In the genomic region with DNA sequence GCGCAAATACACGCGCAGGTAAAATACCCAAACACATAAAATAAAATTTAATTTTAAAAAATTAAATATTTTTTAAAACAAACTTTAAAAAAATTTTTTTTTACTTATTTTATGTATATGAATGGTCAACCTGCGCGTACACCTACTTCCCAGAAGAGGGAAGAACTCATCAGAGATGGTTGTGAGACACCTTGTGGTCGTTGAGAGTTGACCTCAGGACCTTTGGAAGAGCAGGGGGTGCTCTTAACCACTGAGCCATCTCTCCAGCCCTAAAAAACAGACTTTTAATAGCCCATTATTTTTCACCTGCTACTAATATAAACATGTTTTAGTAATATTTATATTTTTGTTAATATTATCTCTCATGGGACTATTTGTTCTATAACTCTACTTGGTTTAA, we compare ENCODE assay signal across 9 mouse cellular contexts. TPM values are rescaled to one million over a fixed set of nuclear protein-coding genes. Genes with fewer than 3 reads are reported as not detected.
DNase-seq lines count a peak whose midpoint lies in the region; ATAC-seq and TF ChIP-seq lines count a peak whose summit lies in the region.
"Had no signal": no experiment of that assay in that cellular context is flagged by ENCODE, and none has a peak within 500 bp of the region (broad histone marks: within the 10 kb centered on the region; RNA-seq: fewer than 3 reads in every experiment).

No protein-coding gene starts in this region.

- 0 out of 2 replicates have a peak, but pooled peaks cover 3% of the 10 kb centered on the region for H3K36me3 ChIP-seq in hindbrain, embryonic 13.5 days
- H3K36me3 ChIP-seq in hindbrain, embryonic 16.5 days (ENCODE audit: control insufficient read depth, insufficient read depth, low read length): no peaks in the 10 kb centered on the region
- peaks cover 18 to 35% of the 10 kb centered on the region in 2 experiments for H3K36me3 ChIP-seq in CH12.LX (replicated peaks in 1 of 2; ENCODE audit: control insufficient read depth in 1 of 2, insufficient read depth in 1 of 2, low read length in 1 of 2)
- H3K36me3 ChIP-seq in midbrain, embryonic 14.5 days (ENCODE audit: control insufficient read depth, insufficient read depth, low read length): peaks cover 9% of the 10 kb centered on the region; the same call in 1 of the 2 replicates

- H3K27ac ChIP-seq in hindbrain, embryonic 13.5 days: no peak overlapping the region
- H3K27ac ChIP-seq in hindbrain, embryonic 16.5 days (ENCODE audit: low read depth, low read length): no peak overlapping the region
- no peak overlapping the region for H3K27ac ChIP-seq in CH12.LX (ENCODE audit: insufficient read depth, low read depth)
- no peak overlapping the region for H3K27ac ChIP-seq in midbrain, embryonic 14.5 days (replicated peaks; ENCODE audit: low read depth, low read length)

- H3K79me2 ChIP-seq in CH12.LX (replicated peaks; ENCODE audit: control insufficient read depth, extremely low read depth, insufficient read depth, poor library complexity, severe bottlenecking): no peaks in the 10 kb centered on the region

- H3K9ac ChIP-seq in hindbrain, embryonic 13.5 days: no peak overlapping the region; the same call in 1 of the 2 replicates
- H3K9ac ChIP-seq in hindbrain, embryonic 16.5 days (ENCODE audit: low read depth, low read length): no peak overlapping the region
- no peak overlapping the region for H3K9ac ChIP-seq in CH12.LX (ENCODE audit: insufficient read depth, low read depth)
- no peak overlapping the region for H3K9ac ChIP-seq in midbrain, embryonic 14.5 days (replicated peaks; ENCODE audit: low read length)

- TF ChIP-seq RAD21 in CH12.LX (IDR thresholded peaks at IDR 0.05; ENCODE audit: low read depth, low read length): peak; percentile 17

- H3K27me3 ChIP-seq in hindbrain, embryonic 13.5 days: peaks cover 26% of the 10 kb centered on the region
- H3K27me3 ChIP-seq in hindbrain, embryonic 16.5 days (replicated peaks; ENCODE audit: control insufficient read depth, insufficient read depth, low read length): no peaks in the 10 kb centered on the region
- no peaks in the 10 kb centered on the region for H3K27me3 ChIP-seq in CH12.LX (replicated peaks)
- H3K27me3 ChIP-seq in midbrain, embryonic 14.5 days (ENCODE audit: control insufficient read depth, insufficient read depth, low read length): peaks cover 6% of the 10 kb centered on the region; the same call in 1 of the 2 replicates

- peak; percentile 55 for DNase-seq in CH12.LX (ENCODE audit: extremely low read depth)
- peak; percentile 75 for DNase-seq in ZHBTc4 (ENCODE audit: low read depth, low spot score)
- no peak for DNase-seq in midbrain, embryonic 14.5 days
- no peak for DNase-seq in thymus, postnatal 4 days
- DNase-seq in adrenal gland, adult 18-20 months (ENCODE audit: low spot score in 2 of 2): no peak
- DNase-seq: right cerebral cortex, postnatal 14 days had no signal

- no peak for TF ChIP-seq EP300 in CH12.LX (IDR thresholded peaks at IDR 0.05; ENCODE audit: low read length)

- TF ChIP-seq CTCF in CH12.LX (conservative IDR thresholded peaks at IDR 0.05 in 1 of 2, IDR thresholded peaks at IDR 0.05 in 1 of 2; ENCODE audit: low read depth in 2 of 2, low read length in 2 of 2): peak in 1 of 2 experiments; percentile 79; a peak in 2 of 4 replicates

- in situ Hi-C loops in CH12.LX (cut with MboI; ENCODE audit: low pct_ligation_motif_present, low pct_unique_long_range_greater_than_20kb, low sequenced_read_pairs): no loop called here

- 31% methylated on average over 6 of the region's 6 CpGs for WGBS in hindbrain, embryonic 13.5 days
- WGBS in hindbrain, embryonic 16.5 days: 38% methylated on average over 6 of the region's 6 CpGs
- 27% methylated on average over 6 of the region's 6 CpGs for WGBS in midbrain, embryonic 14.5 days

- dilution Hi-C loops in CH12.LX (cut with MboI; ENCODE audit: extremely low pct_ligation_motif_present, extremely low pct_unique_long_range_greater_than_20kb, low sequenced_read_pairs): no loop called here

- no peak overlapping the region for H3K4me3 ChIP-seq in hindbrain, embryonic 13.5 days
- H3K4me3 ChIP-seq in hindbrain, embryonic 16.5 days (ENCODE audit: low read length): no peak overlapping the region
- H3K4me3 ChIP-seq in CH12.LX (replicated peaks in 1 of 3; ENCODE audit: low read depth in 2 of 3, low read length in 2 of 3, poor library complexity in 1 of 3): peak overlapping the region in 2 of 3 experiments; percentile 71 to 82
- H3K4me3 ChIP-seq in midbrain, embryonic 14.5 days (replicated peaks; ENCODE audit: low read depth, low read length): no peak overlapping the region

- peaks cover 35% of the 10 kb centered on the region for H3K4me1 ChIP-seq in hindbrain, embryonic 13.5 days (replicated peaks)
- peaks cover 19% of the 10 kb centered on the region for H3K4me1 ChIP-seq in hindbrain, embryonic 16.5 days (ENCODE audit: control insufficient read depth, insufficient read depth, low read depth, low read length)
- peaks cover 0 to 21% of the 10 kb centered on the region in 2 experiments; a peak in 2 of 4 replicates for H3K4me1 ChIP-seq in CH12.LX (ENCODE audit: control insufficient read depth in 1 of 2, insufficient read depth in 2 of 2)
- H3K4me1 ChIP-seq in midbrain, embryonic 14.5 days (ENCODE audit: control insufficient read depth, insufficient read depth, low read length): peaks cover 18% of the 10 kb centered on the region

- H3K4me2 ChIP-seq in hindbrain, embryonic 13.5 days: peak overlapping the region; percentile 62; the same call in 1 of the 2 replicates
- H3K4me2 ChIP-seq in hindbrain, embryonic 16.5 days (ENCODE audit: low read length): no peak overlapping the region; the same call in 1 of the 2 replicates
- no peak overlapping the region for H3K4me2 ChIP-seq in CH12.LX (ENCODE audit: insufficient read depth, low read depth, poor library complexity, severe bottlenecking)
- H3K4me2 ChIP-seq in midbrain, embryonic 14.5 days (ENCODE audit: low read length): peak overlapping the region; percentile 48; the same call in 1 of the 2 replicates

- no peak for ATAC-seq in hindbrain, embryonic 13.5 days (ENCODE audit: low FRiP score)
- ATAC-seq in hindbrain, embryonic 16.5 days: no peak
- no peak for ATAC-seq in midbrain, embryonic 14.5 days (ENCODE audit: low FRiP score, low TSS enrichment)

- no peak for TF ChIP-seq POLR2A in CH12.LX (IDR thresholded peaks at IDR 0.05; ENCODE audit: low read depth, low read length)

- H3K9me3 ChIP-seq in hindbrain, embryonic 13.5 days: no peaks in the 10 kb centered on the region
- no peaks in the 10 kb centered on the region for H3K9me3 ChIP-seq in hindbrain, embryonic 16.5 days (ENCODE audit: control insufficient read depth, low read length)
- H3K9me3 ChIP-seq in CH12.LX (replicated peaks; ENCODE audit: low read length): no peaks in the 10 kb centered on the region
- H3K9me3 ChIP-seq in midbrain, embryonic 14.5 days (ENCODE audit: control insufficient read depth, low read length): no peaks in the 10 kb centered on the region

TF ChIP-seq in CH12.LX, 34 proteins besides CTCF, POLR2A, EP300 and RAD21:
- TF ChIP-seq SMC3 (IDR thresholded peaks at IDR 0.05; ENCODE audit: low read depth, low read length) (peak; percentile 25), GABPA (IDR thresholded peaks at IDR 0.05; ENCODE audit: insufficient replicate concordance, low read depth, low read length) (no peak), ZC3H11A (IDR thresholded peaks at IDR 0.05; ENCODE audit: low read depth, low read length) (no peak), CHD2 (IDR thresholded peaks at IDR 0.05; ENCODE audit: low read length) (no peak), TBP (conservative IDR thresholded peaks at IDR 0.05; ENCODE audit: low read depth, low read length) (no peak), ELF1 (IDR thresholded peaks at IDR 0.05; ENCODE audit: low read depth, low read length) (peak; percentile 16; the same call in 1 of the 2 replicates)

RNA-seq across cellular contexts. Expression of a gene that starts 1.1 kb away (rescaled TPM):
- 30.0 TPM in 2 replicates for polyA plus RNA-seq in hindbrain, embryonic 13.5 days (2015; fragmentation: Nextera tagmentation; extraction: Ambion mirVana)
- polyA plus RNA-seq in hindbrain, embryonic 16.5 days (2015; fragmentation: Nextera tagmentation; extraction: Ambion mirVana): 24.8 and 26.8 TPM in 2 replicates
- total RNA-seq in CH12.LX (2012; rRNA removed) (16.7 and 18.0 TPM in 2 replicates), CH12.LX (2014; rRNA removed) (8.2 and 10.0 TPM in 2 replicates)
- polyA plus RNA-seq in CH12.LX (2012; ENCODE audit: insufficient read length, low read depth): 13.3 and 15.3 TPM in 2 replicates
- 23.8 and 25.9 TPM in 2 replicates for polyA plus RNA-seq in midbrain, embryonic 14.5 days (2014; fragmentation: Nextera tagmentation; extraction: Ambion mirVana)
- 10 to 100 TPM; 18.1 to 21.2 TPM for total RNA-seq in adrenal gland, adult 18-20 months (2021)

RNA-seq across cellular contexts. Expression of a gene that starts 17.3 kb away (rescaled TPM):
- not detected in 2 replicates for polyA plus RNA-seq in hindbrain, embryonic 13.5 days (2015; fragmentation: Nextera tagmentation; extraction: Ambion mirVana)
- polyA plus RNA-seq in hindbrain, embryonic 16.5 days (2015; fragmentation: Nextera tagmentation; extraction: Ambion mirVana): not detected in 2 replicates
- total RNA-seq in CH12.LX (2012; rRNA removed): not detected in 2 replicates
- not detected in 2 replicates for total RNA-seq in CH12.LX (2014; rRNA removed)
- polyA plus RNA-seq in CH12.LX (2012; ENCODE audit: insufficient read length, low read depth): not detected in 2 replicates
- polyA plus RNA-seq in midbrain, embryonic 14.5 days (2014; fragmentation: Nextera tagmentation; extraction: Ambion mirVana): not detected in 2 replicates
- not detected for total RNA-seq in adrenal gland, adult 18-20 months (2021)
- polyA plus RNA-seq: limb, embryonic 11.5 days had no signal

RNA-seq across cellular contexts. Expression of a gene that starts 23.1 kb away (rescaled TPM):
- polyA plus RNA-seq in hindbrain, embryonic 13.5 days (2015; fragmentation: Nextera tagmentation; extraction: Ambion mirVana): 19.9 and 23.4 TPM in 2 replicates
- polyA plus RNA-seq in hindbrain, embryonic 16.5 days (2015; fragmentation: Nextera tagmentation; extraction: Ambion mirVana): 19.1 and 23.9 TPM in 2 replicates
- 21.1 and 22.6 TPM in 2 replicates for total RNA-seq in CH12.LX (2012; rRNA removed)
- 13.9 and 17.0 TPM in 2 replicates for total RNA-seq in CH12.LX (2014; rRNA removed)
- polyA plus RNA-seq in CH12.LX (2012; ENCODE audit: insufficient read length, low read depth): 30.0 and 43.4 TPM in 2 replicates
- 10.9 and 11.3 TPM in 2 replicates for polyA plus RNA-seq in midbrain, embryonic 14.5 days (2014; fragmentation: Nextera tagmentation; extraction: Ambion mirVana)
- total RNA-seq in adrenal gland, adult 18-20 months (2021): 10 to 100 TPM; 34.1 to 42.2 TPM

RNA-seq across cellular contexts. Expression of a gene that starts 54.0 kb away (rescaled TPM):
- polyA plus RNA-seq in hindbrain, embryonic 13.5 days (2015; fragmentation: Nextera tagmentation; extraction: Ambion mirVana): 71.8 and 76.9 TPM in 2 replicates
- 23.0 and 44.5 TPM in 2 replicates for polyA plus RNA-seq in hindbrain, embryonic 16.5 days (2015; fragmentation: Nextera tagmentation; extraction: Ambion mirVana)
- total RNA-seq in CH12.LX (2012; rRNA removed): 3.3 and 4.1 TPM in 2 replicates
- 0.66 and 0.82 TPM in 2 replicates for total RNA-seq in CH12.LX (2014; rRNA removed)
- polyA plus RNA-seq in CH12.LX (2012; ENCODE audit: insufficient read length, low read depth): 4.9 and 5.3 TPM in 2 replicates
- polyA plus RNA-seq in midbrain, embryonic 14.5 days (2014; fragmentation: Nextera tagmentation; extraction: Ambion mirVana): 71.6 and 101 TPM in 2 replicates
- 10 to 100 TPM; 12.4 to 20.8 TPM for total RNA-seq in adrenal gland, adult 18-20 months (2021)

Comparison
In these comparisons a context has a peak if more than half of its experiments do, and no peak if none do; other contexts are left out.
1. H3K4me2 ChIP-seq: peak in hindbrain, embryonic 13.5 days (single experiment) and midbrain, embryonic 14.5 days (single experiment); none in hindbrain, embryonic 16.5 days (single experiment) and CH12.LX (single experiment).
2. H3K4me3 ChIP-seq: peak in CH12.LX (2 of 3); none in hindbrain, embryonic 13.5 days (single experiment), hindbrain, embryonic 16.5 days (single experiment) and midbrain, embryonic 14.5 days (single experiment).
3. DNase-seq: peak in CH12.LX (single experiment) and ZHBTc4 (single experiment); none in midbrain, embryonic 14.5 days (single experiment), thymus, postnatal 4 days (single experiment) and adrenal gland, adult 18-20 months (0 of 2).